Mouse (Mus musculus) adrenal gland, postnatal 36 days (tissue): ENCODE measurements around the gene Sh3pxd2a. TPM values are rescaled to one million over a fixed set of nuclear protein-coding genes. Genes with fewer than 3 reads are reported as not detected.

Source experiments
- DNase-seq, 2 experiments: peaks; one replicate each; pipeline ENCODE4 v3.0.0; 2021; ENCODE audit warnings: mixed read lengths in 1 of 2
- total RNA-seq, 2 experiments: library from RNA; stranded (reverse); gene quantifications; 2 replicates each; pipeline ENCODE4 v1.2.3; 2021

Sh3pxd2a gene
- total RNA-seq, 2 experiments from 2014 or later = 46.5 to 65.9 TPM

GRCm38 (mm10) chr19:47337191-47337590 lies 127.0 kb downstream of the Sh3pxd2a start:
- no peak for DNase-seq

DNA sequence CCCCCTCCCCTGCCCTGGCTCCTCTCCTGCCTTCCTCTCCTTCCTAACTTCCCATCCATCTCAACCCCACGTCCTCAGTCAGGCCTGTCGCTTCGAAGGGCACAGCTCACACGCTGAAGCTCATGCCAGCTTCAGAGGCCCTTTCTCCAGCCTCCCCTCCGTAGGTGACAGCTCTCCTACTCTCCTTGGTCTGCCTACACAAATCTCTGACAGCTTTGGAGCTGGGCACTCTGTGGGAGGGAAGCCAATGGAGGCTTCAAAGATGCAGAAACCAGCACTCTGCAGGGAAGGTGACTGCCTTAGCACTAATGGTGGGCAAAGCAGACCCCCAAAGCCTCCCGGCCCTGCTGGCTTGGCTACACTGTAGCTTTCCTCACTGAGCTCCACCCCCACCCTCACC lies 128.9 kb downstream of the Sh3pxd2a start:
- DNase-seq = no peak

DNA sequence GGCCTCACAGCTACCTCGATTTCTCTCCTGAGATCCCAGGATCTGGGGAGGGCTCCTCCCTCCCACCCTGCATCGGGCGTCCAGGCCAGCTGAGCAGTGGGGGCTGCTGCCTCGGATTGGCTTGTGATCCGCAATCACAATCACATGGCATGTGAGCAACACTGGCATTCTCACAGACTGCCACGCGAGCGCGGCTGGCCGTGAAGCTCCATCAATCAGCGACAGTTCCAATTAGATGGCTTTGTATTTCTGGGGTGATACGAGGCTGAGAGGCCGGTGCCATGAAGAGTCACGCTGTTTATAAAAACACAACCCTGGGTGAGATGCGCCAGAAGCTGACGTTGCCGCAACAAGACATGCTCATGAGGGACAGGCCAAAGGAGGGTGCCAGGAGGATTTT lies 129.5 kb downstream of the Sh3pxd2a start:
- no peak for DNase-seq

DNA sequence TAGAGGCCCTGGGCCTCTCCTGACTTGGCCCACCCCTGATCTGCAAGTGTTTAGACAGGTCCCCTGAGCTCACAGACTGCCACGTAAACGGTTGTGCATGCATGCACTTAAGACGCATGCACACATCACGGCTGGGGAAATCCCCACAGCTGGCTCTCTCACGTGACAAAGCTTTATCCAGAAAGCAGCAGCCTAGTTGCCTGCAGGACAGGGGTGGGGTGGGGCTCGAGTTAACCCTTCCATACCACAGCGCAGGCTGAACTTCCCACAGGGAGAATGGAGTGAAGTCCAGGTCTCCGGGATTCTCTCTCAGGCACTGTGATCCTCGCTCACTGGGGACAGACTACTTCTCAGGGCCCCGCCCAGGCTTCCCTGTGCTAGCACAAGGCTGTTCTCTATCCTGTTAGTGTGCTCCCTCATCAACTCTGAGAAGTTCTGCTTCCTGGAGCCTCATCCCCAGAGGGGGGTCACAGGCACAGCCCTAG lies 133.4 kb downstream of the Sh3pxd2a start:
- DNase-seq = peak in 1 of 2 experiments; percentile 57

DNA sequence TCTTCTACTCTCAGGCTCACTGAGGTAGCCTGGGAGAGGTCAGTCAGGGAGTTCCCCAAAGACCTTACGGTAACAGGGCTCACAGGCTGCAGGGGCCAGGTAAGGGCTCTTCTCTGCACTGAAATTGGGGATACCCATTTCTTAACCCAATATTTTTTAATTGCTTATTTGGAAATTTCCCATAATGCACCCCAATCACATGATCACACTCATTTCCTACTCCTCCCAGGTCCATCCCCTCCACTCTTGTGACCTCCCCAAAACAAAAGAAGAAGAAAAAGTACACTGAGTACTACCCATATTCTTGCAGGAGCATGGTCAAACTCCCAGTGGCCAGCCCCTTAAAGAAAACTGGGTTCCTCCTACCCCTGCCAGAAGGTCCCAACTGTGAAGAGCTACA lies 135.1 kb downstream of the Sh3pxd2a start:
- DNase-seq = no peak

- no peak for DNase-seq
Observed at GRCm38 (mm10) chr19:47327896-47328882, 136.0 kb downstream of the Sh3pxd2a start.

GRCm38 (mm10) chr19:47325881-47326280 lies 138.3 kb downstream of the Sh3pxd2a start:
- DNase-seq = peak; percentile 53 to 73

DNA sequence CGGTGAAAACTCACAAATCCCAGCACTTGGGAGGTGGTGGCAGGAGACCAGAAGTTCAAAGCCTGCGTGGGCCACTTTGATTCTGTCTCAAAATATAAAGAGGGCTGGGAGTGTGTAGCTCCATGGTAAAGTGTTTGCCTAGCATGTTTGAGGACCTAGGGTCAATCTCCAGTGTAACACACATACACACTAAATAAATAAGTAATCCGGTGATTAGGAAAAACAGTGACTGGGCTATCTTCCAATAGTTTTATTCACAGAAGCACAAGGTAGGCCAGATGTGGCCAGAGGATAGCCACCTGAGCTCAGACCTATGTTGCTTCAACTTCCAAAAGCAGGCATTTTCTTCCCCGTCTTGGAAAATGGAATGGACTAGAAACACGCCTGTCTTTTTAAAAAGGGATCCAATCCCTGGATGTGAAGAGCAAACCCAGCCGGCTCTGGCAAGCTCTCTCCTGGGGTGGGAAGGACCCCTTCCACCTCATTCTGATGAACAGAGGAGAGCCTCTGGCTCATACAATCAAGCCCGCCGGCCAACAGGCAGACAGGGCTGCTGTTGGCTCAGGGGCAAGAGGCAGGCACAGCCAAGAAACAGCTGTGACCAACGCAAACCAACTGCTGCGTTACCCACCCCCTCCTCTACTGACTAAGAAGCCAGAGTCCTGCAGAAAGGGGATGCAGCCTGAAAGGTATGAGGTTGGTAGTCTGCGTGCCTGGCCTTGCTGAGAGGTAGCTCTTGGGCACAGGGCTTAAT lies 140.9 kb downstream of the Sh3pxd2a start:
- no peak for DNase-seq

GRCm38 (mm10) chr19:47320331-47320668 lies 143.9 kb downstream of the Sh3pxd2a start:
- DNase-seq = peak; percentile 45 to 74

DNA sequence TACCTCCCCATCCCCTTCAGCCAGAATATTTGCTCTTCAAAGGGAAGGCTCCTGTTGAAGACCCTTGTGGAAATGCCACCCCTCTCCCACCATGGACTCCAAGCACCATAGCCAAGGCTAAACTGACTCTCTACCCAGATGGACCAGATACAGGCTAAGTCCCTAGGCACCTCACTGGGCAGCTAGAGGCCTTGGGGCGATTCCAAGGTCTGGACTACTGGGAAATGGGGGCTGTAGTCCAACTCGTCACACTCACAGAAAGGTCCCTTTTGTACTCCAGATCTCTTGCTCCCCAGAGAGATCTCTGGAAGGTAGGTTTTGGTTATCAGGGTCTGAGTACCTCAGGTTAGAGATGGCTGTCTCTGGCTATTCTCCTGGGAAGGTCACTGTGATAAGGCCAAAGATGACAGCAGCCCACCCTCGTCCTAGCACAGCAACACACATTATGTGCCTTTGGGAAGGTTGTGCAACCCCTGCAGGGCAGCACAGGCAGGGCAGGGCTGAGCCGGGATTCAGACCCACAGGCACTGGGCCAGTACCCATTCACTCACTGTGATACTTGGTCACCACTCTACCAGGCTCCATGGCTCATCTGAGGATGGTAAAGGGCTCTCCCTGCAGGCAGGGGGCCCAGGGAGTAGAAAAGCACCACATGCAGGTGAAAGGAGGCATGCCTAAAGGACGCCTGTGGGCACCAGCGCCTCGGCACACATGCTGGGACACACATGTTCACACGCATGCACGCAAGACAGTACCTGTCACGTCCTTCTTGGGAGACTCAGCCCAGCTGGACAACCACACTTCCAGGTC lies 144.5 kb downstream of the Sh3pxd2a start:
- DNase-seq = peak in 1 of 2 experiments; percentile 55

DNA sequence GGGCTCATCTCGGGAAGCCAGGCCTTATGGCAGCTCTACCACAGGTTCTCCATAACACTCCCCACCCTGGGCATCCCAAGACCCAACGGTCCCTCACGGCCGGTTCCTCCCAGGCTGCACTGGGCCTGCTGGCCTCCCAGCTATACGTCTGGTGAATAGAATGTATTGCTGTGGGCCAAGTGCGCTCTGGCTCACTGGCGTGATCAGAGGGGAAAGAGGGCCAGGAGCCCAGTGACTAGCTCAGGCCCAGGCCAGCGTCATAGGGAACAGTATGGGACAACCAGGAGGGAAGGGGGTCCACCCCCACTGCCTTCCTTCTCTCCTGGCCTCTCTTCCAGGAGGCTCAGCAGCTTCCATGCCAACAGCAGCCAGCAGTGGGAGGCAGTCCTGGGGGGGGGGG lies 145.1 kb downstream of the Sh3pxd2a start:
- no peak for DNase-seq

GRCm38 (mm10) chr19:47317063-47317938 lies 146.9 kb downstream of the Sh3pxd2a start:
- no peak for DNase-seq

DNA sequence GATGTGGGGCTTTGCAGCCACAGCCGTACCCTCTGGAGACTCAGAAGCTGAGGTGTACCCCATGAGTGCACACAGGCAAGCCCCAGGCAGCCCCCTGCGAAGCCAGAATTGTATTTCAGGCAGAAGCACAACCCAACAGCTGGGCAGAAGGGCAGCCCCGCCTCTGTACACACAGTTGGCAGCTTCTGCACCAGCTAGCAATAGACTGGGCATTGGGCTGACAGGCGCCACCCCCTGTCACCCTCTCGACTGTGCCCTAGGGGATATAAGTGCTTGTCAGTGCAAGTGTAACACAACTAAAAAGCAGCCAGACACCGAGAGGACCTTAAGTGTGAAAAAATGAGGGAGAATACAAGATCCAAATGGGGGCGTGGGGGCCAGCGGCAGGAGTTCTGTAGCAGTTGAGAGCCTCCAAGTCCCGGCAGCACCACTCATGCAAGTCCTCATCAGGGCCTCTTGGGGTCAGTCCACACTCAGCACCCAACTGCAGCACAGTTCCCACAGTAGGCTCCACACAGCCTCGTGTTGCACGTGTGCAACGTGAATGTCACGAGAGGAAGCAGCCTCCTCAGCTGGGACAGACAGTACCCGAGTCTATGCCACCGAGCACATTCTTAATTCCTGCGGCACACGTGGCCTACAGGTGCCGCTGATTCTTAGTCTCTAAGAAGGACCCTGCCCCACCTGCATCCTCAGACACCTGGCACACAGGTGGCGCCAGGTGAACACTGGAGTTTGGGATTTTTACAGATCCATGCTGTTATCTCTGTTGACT lies 147.7 kb downstream of the Sh3pxd2a start:
- DNase-seq = peak in 1 of 2 experiments; percentile 50

DNA sequence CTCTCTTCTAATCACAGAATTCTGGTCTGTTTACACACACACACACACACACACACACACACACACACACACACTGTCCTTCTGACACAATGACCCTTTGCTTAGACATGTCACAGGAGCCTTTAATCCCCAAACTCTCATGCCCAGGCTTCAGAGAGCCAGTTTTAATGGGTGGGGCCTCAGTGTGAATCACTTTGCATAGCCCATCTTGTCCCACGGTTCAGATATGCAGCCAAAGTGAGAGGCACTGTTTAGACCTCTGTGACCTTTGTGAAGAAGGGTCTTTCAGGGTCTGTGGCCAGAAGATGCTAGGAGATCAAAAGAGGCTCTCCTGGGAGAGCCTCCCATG lies 148.3 kb downstream of the Sh3pxd2a start:
- DNase-seq = no peak

DNA sequence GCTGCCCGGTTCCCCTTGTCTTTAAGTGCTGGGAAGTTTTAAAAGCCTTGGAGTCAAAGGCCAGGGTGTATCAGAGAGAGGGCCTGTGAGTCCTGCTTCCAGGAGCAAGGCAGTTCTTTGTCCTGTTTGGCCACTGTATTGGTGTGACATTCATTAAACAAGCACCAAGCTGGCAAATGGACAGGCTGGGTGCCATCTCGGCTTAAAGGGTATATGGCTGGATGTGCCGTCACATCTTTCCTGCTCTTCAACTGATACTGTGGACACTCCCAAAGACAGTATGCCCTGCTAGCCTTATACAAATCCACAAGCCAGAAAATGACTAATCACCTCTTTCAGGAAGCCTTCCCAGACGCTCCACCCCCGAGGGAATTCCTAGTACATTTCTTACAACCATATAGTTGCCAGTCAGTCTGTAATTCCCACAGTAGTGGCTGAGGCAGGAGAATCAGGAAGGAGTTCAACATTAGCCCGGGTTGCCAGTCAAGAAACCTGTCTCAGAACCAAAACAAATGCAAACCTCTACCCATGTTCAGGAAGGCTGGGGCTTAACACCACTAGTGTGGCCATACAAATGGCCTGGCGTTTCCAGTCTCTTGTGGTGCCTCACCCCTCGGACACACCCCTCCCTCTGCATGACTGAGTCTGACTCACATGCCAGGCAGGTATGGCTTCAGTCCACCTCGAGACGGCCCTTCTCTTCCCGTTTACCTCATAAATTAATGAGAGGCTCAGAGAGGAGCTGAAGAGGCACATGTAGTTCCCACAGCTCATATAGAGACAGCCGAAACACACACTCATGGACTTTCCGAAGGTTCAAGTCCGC lies 148.9 kb downstream of the Sh3pxd2a start:
- DNase-seq = no peak

GRCm38 (mm10) chr19:47314076-47314941 lies 149.9 kb downstream of the Sh3pxd2a start:
- DNase-seq = peak; percentile 56 to 75

DNA sequence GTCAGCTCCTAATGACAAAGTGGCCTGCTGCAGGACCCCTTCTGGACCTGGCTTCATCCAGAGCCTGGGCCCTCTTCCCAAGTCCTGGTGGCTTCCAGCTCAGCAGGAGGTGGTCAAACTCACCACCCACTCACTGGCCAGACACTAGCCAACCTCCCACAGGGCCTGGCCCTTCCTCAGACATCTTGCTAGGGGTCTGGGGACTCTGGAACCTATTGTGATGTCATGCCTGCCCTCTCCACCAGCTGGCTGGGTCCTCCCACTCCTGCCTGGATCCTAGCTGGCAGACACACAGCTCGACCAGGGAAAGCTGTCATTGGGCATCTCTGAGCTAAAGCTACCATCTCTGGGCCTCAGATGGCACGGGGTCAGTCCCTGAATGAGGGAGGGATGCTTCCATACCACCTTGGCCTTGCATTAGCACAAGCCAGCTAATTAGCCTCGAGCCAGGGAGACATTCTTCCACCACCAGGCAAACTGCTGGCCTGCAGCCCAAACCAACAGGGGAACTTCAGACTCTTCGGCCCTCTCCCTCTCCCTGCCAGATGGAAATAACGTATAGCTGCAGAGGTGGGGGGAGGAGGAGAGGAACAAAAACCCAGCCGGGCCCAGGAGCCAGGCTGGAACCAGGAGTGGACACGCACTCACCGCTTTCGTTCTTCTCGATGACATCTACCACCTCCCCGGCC lies 150.7 kb downstream of the Sh3pxd2a start:
- DNase-seq = peak in 1 of 2 experiments; percentile 55

DNA sequence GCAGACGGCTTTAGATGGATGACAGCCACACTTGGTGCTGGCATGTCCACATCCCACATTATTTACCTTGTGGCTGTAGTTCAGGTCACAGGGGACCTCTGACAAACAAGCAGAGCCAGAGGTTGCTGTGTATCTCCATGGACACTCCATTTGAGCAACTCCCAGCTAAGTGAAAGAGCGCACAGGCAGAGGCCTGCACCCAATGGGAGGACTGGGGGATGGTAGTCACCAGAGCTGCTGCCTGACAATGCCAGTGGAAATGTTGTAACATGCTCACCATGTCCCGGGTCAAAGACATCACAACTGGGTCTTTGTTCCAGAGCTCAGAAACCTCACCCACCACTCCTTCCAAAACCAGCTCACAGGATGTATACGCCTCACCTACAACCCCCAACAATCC lies 153.0 kb downstream of the Sh3pxd2a start:
- peak in 1 of 2 experiments; percentile 55 for DNase-seq
